Mouse (Mus musculus): ENCODE measurements at regions not wholly inside any gene's neighbourhood (a gene's known extent, or its start where the extent isn't known, plus 50 kb on each side); places are given as distances from the start of the nearest gene placed in this dataset.

- DNase-seq (ENCODE audit: low spot score) = no peak
Measured at GRCm38 (mm10) chr16:97234321-97234720, 63.8 kb upstream of the Dscam start.

GRCm38 (mm10) chr16:97239626-97240025, 69.1 kb upstream of the Dscam start:
- DNase-seq (ENCODE audit: low spot score) = no peak

GRCm38 (mm10) chr16:97240085-97240484, 69.5 kb upstream of the Dscam start:
- no peak for DNase-seq (ENCODE audit: low spot score)

- DNase-seq (ENCODE audit: low spot score) = no peak
Measured at GRCm38 (mm10) chr16:97240859-97241360, 70.4 kb upstream of the Dscam start.

- DNase-seq (ENCODE audit: low spot score) = no peak
Measured at GRCm38 (mm10) chr16:97241639-97242038, 71.1 kb upstream of the Dscam start.

GRCm38 (mm10) chr16:97250488-97250887, 79.9 kb upstream of the Dscam start:
- no peak for DNase-seq (ENCODE audit: low spot score)

- DNase-seq (ENCODE audit: low spot score) = no peak
Measured at GRCm38 (mm10) chr16:97252551-97252950, 82.0 kb upstream of the Dscam start.

- no peak for DNase-seq (ENCODE audit: low spot score)
Measured at GRCm38 (mm10) chr16:97252997-97253635, 82.6 kb upstream of the Dscam start.

- no peak for DNase-seq (ENCODE audit: low spot score)
Measured at GRCm38 (mm10) chr16:97258821-97259220, 88.3 kb upstream of the Dscam start.

GRCm38 (mm10) chr16:97263451-97263850, 92.9 kb upstream of the Dscam start:
- peak; percentile 12 for DNase-seq (ENCODE audit: low spot score)

GRCm38 (mm10) chr16:97270417-97271133, 86.0 kb upstream of the Bace2 start:
- no peak for DNase-seq (ENCODE audit: low spot score)

- DNase-seq (ENCODE audit: low spot score) = no peak
Measured at GRCm38 (mm10) chr16:97271264-97271663, 85.3 kb upstream of the Bace2 start.

GRCm38 (mm10) chr16:97272035-97272631, 84.4 kb upstream of the Bace2 start:
- peak; percentile 86 for DNase-seq (ENCODE audit: low spot score)

GRCm38 (mm10) chr16:97278913-97279312, 77.6 kb upstream of the Bace2 start:
- no peak for DNase-seq (ENCODE audit: low spot score)

GRCm38 (mm10) chr16:97281615-97282110, 74.9 kb upstream of the Bace2 start:
- no peak for DNase-seq (ENCODE audit: low spot score)

- no peak for DNase-seq (ENCODE audit: low spot score)
Measured at GRCm38 (mm10) chr16:97282943-97283342, 73.6 kb upstream of the Bace2 start.

GRCm38 (mm10) chr16:97285886-97286447, 70.6 kb upstream of the Bace2 start:
- no peak for DNase-seq (ENCODE audit: low spot score)

- DNase-seq (ENCODE audit: low spot score) = peak; percentile 34
Measured at GRCm38 (mm10) chr16:97286717-97287116, 69.8 kb upstream of the Bace2 start.

GRCm38 (mm10) chr16:97288634-97289033, 67.9 kb upstream of the Bace2 start:
- DNase-seq (ENCODE audit: low spot score) = no peak

- peak; percentile 74 for DNase-seq (ENCODE audit: low spot score)
Measured at GRCm38 (mm10) chr16:97292484-97293048, 64.0 kb upstream of the Bace2 start.

GRCm38 (mm10) chr16:97293273-97293672, 63.3 kb upstream of the Bace2 start:
- DNase-seq (ENCODE audit: low spot score) = peak; percentile 82

- no peak for DNase-seq (ENCODE audit: low spot score)
Measured at GRCm38 (mm10) chr16:97297140-97297539, 59.4 kb upstream of the Bace2 start.
